Mouse (Mus musculus) bone marrow, adult 2 months (tissue): ENCODE data around the gene Slc25a14.

Experiments used
- CTCF ChIP-seq: fragments of 200-500 bp; IDR thresholded peaks from 2 replicates; pipeline ENCODE4 v1.5.1; 2011; ENCODE audit warnings: low read length, control low read depth; ENCODE audit not compliant: control insufficient read depth, insufficient read depth
- POLR2A ChIP-seq: fragments of 200-500 bp; IDR thresholded peaks from 2 replicates; pipeline ENCODE4 v1.6.1; 2011; ENCODE audit warnings: low read depth, mild to moderate bottlenecking, control low read depth, low read length, borderline replicate concordance; ENCODE audit not compliant: control insufficient read depth

- TF ChIP-seq CTCF = no peak
- TF ChIP-seq POLR2A = no peak
Measured at GRCm38 (mm10) chrX:48674171-48674570, 51.0 kb downstream of the Slc25a14 start, which contains the start of gene Gpr119.
